Mouse (Mus musculus) bone marrow macrophage, adult 2 months (primary cell): ENCODE measurements around the gene Thegl. TPM values are rescaled to one million over a fixed set of nuclear protein-coding genes. Genes with fewer than 3 reads are reported as not detected.
"Not testable (repeated sequence)": the region's sequence is repeated elsewhere in the genome, so short reads cannot be mapped to it uniquely, and the experiment has no call there.

ENCODE experiments used
- H3K27ac ChIP-seq: 2 replicates; pipeline ENCODE4 v1.5.1; 2012; ENCODE audit warnings: low read depth, low read length; ENCODE audit not compliant: insufficient read depth
- H3K4me1 ChIP-seq: 2 replicates; pipeline ENCODE4 v1.6.1; 2012; ENCODE audit warnings: low read length; ENCODE audit not compliant: control insufficient read depth, insufficient read depth
- H3K4me3 ChIP-seq: 2 replicates; pipeline ENCODE4 v1.5.1; 2012; ENCODE audit warnings: mild to moderate bottlenecking, low read length, moderate library complexity; ENCODE audit not compliant: insufficient read depth
- CTCF ChIP-seq: IDR thresholded peaks from 2 replicates; pipeline ENCODE4 v1.5.1; 2012; ENCODE audit warnings: low read depth, mild to moderate bottlenecking, low read length, moderate library complexity
- POLR2A ChIP-seq: IDR thresholded peaks from 2 replicates; pipeline ENCODE4 v1.6.1; 2012; ENCODE audit warnings: mild to moderate bottlenecking, low read depth, low read length, borderline replicate concordance
- polyA plus RNA-seq: library from polyadenylated mRNA; stranded (reverse); fragments of >200 nt; gene quantifications from 2 replicates; pipeline ENCODE4 v1.2.4, GENCODE M21; 2012; ENCODE audit not compliant: missing spikeins, insufficient read depth, insufficient read length

The Thegl gene
- polyA plus RNA-seq, 1 experiment, result not detected

DNA sequence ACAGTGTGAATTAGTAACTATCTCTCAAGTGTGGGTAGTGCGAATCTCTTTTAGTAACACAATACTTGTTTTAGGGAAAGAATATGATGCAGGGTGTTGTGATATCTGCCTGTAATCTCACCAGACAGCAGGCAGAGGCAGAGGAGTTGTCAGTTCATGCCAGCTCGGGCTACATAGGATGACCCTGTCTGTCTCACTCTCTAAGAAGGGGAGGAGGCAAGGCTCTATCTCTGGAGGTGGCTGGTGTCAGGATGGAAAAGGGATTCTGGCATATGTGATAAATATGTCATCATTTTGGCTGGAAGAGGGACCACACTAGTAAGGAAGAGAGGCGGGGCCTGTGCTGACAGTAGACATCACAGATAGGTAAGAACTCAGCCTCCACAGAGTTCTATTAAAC lies 76.1 kb downstream of the Thegl start:
- H3K4me3 ChIP-seq, result no peak overlapping the region
- 0 out of 2 replicates have a peak, but pooled peaks cover 2% of the 10 kb centered on the region for H3K4me1 ChIP-seq
- TF ChIP-seq POLR2A (no peak), CTCF (no peak)
- no peak overlapping the region for H3K27ac ChIP-seq

DNA sequence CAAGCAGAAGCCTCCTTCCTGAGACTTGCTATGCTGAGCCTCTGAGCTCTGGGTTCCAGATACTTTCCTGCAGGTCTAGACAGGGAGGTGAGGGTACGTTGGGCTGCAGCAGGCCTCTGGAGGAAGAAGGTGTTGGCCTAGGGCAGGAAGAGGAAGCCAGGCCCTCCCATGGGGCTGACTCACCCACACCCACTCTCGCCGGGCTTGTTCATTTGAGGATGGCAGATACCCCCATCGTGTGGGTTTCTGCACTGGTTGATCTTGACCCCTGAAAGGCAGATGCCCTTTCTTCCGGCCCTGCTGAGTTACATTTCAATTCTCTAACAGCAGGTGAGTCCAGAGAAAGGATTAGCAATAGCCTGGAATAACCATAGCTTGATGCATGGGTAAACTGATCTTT lies 76.7 kb downstream of the Thegl start:
- 0 out of 2 replicates have a peak, but pooled peaks cover 2% of the 10 kb centered on the region for H3K4me1 ChIP-seq

DNA sequence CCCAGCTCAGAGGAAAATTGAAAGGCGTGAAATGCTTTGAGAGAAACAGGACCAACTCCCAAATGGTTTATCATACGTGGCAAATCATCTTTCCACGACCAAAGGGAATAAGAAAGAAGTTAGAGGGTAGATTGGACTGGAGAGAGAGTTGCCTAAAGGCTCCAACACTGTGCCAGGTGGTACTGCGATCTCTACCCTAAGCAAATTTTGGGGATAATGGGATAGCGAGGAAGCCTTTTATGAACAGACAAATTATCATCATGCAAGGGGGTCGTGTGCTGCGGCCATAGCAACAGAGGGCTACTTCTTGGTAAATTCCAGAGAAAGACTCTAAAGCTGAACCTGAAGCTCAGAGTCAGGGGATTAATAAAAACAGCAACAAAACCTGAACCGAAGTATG lies 78.1 kb downstream of the Thegl start:
- Histone ChIP-seq H3K27ac (no peak overlapping the region), H3K4me3 (no peak overlapping the region), H3K4me1 (0 out of 2 replicates have a peak, but pooled peaks cover 2% of the 10 kb centered on the region)
- TF ChIP-seq CTCF, result no peak
- no peak for TF ChIP-seq POLR2A

More for the DNA sequence above, 76.7 kb downstream of the Thegl start:
- Histone ChIP-seq H3K27ac (no peak overlapping the region), H3K4me3 (no peak overlapping the region)
- TF ChIP-seq CTCF, result no peak
- TF ChIP-seq POLR2A, result no peak

DNA sequence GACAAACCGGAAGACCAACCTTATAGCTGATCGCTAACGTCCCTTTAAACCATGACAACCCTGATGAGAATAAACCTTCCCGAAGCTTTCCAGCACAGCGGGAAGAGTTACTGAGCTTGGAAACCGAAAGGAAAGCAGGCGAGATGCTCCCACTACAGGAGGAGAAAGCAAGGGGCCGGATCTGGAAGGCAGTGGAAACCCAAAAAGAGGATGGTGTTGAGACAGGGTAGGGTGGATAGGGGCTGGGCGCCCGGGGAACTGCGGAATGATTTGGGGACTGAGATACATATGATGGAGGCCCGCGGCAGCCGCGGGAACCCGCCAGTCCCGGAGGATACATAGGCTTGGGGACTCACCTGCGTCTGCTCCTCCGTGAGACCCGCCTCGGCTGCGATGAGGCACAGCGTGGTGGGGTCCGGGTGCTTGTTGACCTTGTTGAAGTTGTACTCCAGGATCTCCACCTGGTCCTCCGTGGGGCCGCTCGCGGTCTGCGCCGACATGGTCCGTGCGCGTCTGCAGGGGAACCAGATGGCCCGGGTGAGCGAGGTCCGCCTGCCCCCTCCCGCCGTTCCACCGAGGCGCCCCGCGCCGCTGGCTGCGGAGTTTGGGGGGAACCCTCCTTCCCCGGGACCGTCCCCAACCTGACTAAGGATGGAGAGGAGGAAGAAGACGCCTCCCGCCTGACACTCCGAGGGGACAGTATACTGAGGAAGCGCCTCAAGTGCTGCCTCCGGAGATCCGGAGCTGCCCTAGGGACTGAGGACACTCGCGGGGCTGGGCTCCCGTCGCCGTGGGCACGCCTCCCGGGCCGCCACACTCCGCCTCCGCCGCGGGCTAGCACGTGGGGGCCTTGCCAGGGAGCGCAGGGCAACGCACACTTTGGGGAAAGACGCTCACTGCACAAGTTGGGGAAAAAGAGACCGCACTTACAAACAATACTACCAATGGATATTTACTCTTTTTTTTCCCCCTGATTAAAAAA lies 79.0 kb downstream of the Thegl start:
- 0 out of 2 replicates have a peak, but pooled peaks cover 2% of the 10 kb centered on the region for H3K4me1 ChIP-seq
- no peak for TF ChIP-seq CTCF
- no peak for TF ChIP-seq POLR2A
- peak overlapping the region; percentile 42 for H3K4me3 ChIP-seq
- H3K27ac ChIP-seq, result no peak overlapping the region

DNA sequence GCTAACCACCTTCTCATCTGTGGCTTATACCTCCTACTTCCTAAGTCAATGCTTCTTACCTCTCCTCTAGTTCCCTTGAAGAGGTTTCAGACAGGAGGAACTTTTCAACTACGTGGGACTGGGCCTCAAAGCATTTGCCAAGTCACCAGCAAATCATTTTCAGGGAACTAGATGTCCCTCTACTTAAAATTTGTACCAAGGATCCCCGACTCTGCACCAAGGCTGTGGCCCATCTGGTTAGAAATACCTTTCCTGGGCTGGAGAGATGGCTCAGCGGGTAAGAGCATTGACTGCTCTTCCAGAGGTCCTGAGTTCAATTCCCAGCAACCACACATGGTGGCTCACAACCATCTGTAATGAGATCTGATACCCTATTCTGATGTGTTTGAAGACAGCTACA lies 80.4 kb downstream of the Thegl start:
- H3K4me1 ChIP-seq, H3K4me3 ChIP-seq, H3K27ac ChIP-seq: not testable (repeated sequence)

DNA sequence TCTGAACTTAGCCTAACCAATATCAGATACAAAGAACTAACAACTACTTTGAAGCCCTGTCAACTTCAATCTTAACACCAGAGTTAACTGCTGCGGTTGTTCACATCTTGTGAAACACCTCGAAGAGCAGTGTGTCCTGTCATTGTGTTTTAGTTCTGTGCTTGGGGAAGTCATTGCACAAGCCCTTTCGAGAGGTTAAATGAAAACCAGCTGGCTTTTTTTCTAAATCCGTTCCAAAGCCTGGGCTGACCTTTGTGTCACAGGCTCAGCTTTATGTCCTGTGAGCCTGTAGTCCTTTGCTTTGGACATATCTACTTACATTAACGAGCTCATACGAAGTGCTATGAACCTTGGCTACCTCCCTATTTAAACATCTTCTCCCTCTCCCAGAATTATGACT lies 81.9 kb downstream of the Thegl start:
- H3K4me1 ChIP-seq, result 0 out of 2 replicates have a peak, but pooled peaks cover 1% of the 10 kb centered on the region
- TF ChIP-seq POLR2A, result no peak
- no peak for TF ChIP-seq CTCF
- no peak overlapping the region for H3K4me3 ChIP-seq
- H3K27ac ChIP-seq, result no peak overlapping the region

DNA sequence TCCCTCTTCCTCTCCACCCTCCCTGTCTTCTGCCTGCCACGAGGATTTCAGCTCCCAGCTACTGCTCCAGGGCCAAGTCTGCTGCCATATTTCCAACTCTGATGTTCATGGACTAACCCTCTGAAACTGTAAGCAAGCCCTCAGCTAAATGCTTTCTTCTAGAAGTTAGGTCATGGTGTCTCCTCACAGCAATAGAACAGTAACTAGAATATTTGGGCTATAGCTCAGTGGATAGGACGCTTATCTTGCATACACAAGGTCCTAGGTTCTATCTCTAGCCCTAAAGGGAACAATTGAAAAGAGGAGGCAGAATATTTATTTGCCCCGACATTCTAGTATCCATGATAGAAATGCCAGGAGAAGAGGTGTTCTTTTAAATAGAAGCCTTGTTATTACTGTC lies 83.1 kb downstream of the Thegl start:
- no peak overlapping the region for H3K4me3 ChIP-seq
- H3K27ac ChIP-seq, result no peak overlapping the region
- no peak for TF ChIP-seq CTCF
- TF ChIP-seq POLR2A, result no peak
- H3K4me1 ChIP-seq, result no peaks in the 10 kb centered on the region

DNA sequence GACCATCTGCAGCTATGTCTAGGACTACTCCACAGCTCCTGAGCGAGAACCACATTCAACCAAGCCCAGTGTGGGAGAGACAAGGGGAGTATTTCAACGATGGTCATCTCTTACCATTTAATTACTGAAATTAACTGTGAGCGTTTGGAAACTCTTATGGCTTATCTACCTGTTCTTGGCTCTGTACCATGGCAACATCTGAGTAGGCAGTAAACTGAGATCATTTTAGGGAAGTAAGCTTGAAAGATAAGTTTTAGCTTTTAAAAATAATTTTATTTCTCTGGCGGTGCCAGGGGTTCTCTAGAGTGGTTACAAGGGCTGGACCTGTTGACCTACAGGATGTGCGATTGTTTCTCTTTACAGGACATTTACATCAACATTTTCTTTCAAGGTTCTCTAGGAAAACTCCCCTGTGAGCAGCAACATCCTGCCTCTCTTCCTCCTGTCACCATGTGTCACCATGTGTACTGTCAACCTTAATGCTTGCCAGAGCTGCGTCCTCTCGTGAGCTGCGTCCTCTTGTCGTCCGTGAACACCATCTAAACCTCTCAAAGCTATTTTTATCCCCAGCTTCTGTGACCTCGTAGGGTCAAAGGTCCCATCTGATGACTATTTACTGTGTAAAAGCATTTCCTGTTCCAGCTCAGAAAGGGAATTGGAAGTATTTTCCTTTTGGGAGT lies 83.6 kb downstream of the Thegl start:
- no peak overlapping the region for H3K27ac ChIP-seq
- no peaks in the 10 kb centered on the region for H3K4me1 ChIP-seq
- H3K4me3 ChIP-seq, result no peak overlapping the region
- no peak for TF ChIP-seq POLR2A
- no peak for TF ChIP-seq CTCF

DNA sequence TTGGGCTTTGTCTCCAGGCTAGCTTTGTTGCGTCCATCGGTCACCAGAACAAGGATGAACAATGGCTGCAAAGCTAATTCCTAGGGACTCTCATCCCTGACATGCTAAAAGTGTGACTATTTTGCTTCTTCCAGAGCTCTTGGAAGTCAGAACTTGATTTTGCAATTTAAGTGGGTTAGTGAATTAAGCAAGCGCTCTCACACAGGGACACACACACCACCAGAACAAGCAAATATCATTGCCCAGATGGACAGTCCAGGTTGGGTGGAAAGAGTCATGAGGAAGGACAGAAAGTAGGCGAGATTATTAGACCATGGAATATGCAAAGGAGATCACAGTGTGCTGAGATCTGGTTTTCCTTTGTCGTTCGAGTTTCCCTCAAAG lies 84.2 kb downstream of the Thegl start:
- no peak overlapping the region for H3K4me3 ChIP-seq
- no peak for TF ChIP-seq CTCF
- no peak for TF ChIP-seq POLR2A
- H3K27ac ChIP-seq, result no peak overlapping the region
- H3K4me1 ChIP-seq, result no peaks in the 10 kb centered on the region

DNA sequence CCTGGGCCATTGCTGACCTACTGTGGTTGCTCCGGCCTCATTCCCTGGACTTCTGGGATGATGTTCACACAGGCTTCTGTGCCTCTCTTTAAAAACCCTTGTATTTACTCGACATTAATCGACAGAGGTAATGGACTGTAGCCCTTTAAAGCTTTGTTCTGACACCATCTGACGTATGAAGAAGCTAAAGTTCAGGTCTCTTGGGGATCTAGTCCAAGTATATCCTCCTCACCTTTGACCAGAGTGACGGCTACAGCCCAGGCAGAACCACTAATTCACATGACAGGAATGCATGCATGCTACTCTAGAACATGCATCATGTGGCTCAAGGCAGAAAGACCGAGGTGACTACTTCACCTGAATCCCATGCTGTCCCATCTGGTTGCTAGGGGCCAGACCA lies 84.9 kb downstream of the Thegl start:
- Histone ChIP-seq H3K27ac (no peak overlapping the region), H3K4me1 (no peaks in the 10 kb centered on the region), H3K4me3 (no peak overlapping the region)
- TF ChIP-seq POLR2A (no peak), CTCF (no peak)
